Mouse (Mus musculus) forebrain, embryonic 13.5 days (tissue): ENCODE results near the gene Nudcd3. TPM values are rescaled to one million over a fixed set of nuclear protein-coding genes. Genes with fewer than 3 reads are reported as not detected.

Experiments used
- ATAC-seq: fragments of 200-750 bp; cut with Nextera tagmentation; 2 replicates; pipeline ENCODE4 v1.8.0; 2017
- H3K27ac ChIP-seq: fragments of 300-500 bp; sonication (generic); 2 replicates; pipeline ENCODE4 v1.5.1; 2015; ENCODE audit warnings: inconsistent platforms, mild to moderate bottlenecking, moderate library complexity
- H3K27me3 ChIP-seq: fragments of 300-500 bp; sonication (generic); 2 replicates; pipeline ENCODE4 v1.6.1; 2015; ENCODE audit warnings: mild to moderate bottlenecking, inconsistent platforms
- H3K36me3 ChIP-seq: fragments of 300-500 bp; sonication (generic); 2 replicates; pipeline ENCODE4 v1.6.1; 2015; ENCODE audit warnings: mild to moderate bottlenecking, inconsistent platforms; ENCODE audit not compliant: poor library complexity, severe bottlenecking
- H3K4me1 ChIP-seq: fragments of 300-500 bp; sonication (generic); 2 replicates; pipeline ENCODE4 v1.6.1; 2015; ENCODE audit warnings: inconsistent platforms
- H3K4me2 ChIP-seq: fragments of 300-500 bp; sonication (generic); 2 replicates; pipeline ENCODE4 v1.6.1; 2015; ENCODE audit warnings: inconsistent platforms, mild to moderate bottlenecking, moderate library complexity
- H3K4me3 ChIP-seq: fragments of 300-500 bp; sonication (generic); 2 replicates; pipeline ENCODE4 v1.5.1; 2015; ENCODE audit warnings: mild to moderate bottlenecking, inconsistent platforms
- H3K9ac ChIP-seq: fragments of 300-500 bp; sonication (generic); 2 replicates; pipeline ENCODE4 v1.6.1; 2015; ENCODE audit warnings: mild to moderate bottlenecking, inconsistent platforms
- H3K9me3 ChIP-seq: fragments of 300-500 bp; sonication (generic); replicated peaks from 2 replicates; pipeline ENCODE4 v1.6.1; 2016; ENCODE audit warnings: inconsistent platforms
- WGBS: fragments of 180-500 bp; shearing (Covaris S2); methylation state at CpG from one replicate; pipeline ENCODE4 v1.1.7; 2015; 5-methylcytosine and 5-hydroxymethylcytosine counted together
- polyA plus RNA-seq: library from polyadenylated mRNA; unstranded; fragments of >200 nt; fragmentation: Nextera tagmentation; extraction: Ambion mirVana; gene quantifications from 2 replicates; pipeline ENCODE4 v1.2.1, GENCODE M21; 2015

Nudcd3 gene
- 57.0 and 65.3 TPM in 2 replicates for polyA plus RNA-seq

DNA sequence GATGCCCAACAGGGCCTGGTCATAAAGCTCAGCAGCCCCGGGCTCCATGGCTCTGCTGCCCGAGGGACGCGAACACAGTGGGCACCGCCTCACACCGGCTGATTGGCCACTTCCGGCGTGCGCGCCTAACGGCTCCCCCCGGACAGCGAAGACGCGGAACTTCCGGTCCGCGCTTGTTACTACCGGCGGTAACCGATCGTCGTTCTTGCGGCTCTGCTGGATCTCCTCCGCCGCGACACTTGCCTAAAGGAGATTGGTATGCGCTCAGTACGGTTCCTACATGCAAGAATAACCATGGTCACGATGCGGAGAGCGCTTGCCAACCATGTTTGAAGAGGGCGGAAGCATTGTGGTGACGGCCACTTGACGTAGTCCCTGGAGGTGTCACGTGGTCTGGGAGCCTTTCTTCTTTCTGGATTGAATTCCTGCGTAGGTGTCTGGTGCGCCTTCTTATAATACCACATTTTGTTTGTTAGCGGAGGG lies at the start of gene Nudcd3:
Gene Nudcd3, minus strand, starts transcription at position 329 of the 483 bp plus-strand sequence.
- H3K4me1 ChIP-seq, result peaks cover 28% of the 10 kb centered on the region
- H3K9ac ChIP-seq, result peak within 1 kb of the TSS; percentile 96
- peak within 1 kb of the TSS; percentile 96 for H3K27ac ChIP-seq
- H3K36me3 ChIP-seq, result peaks cover 4% of the 10 kb centered on the region; the same call in 1 of the 2 replicates
- peak within 1 kb of the TSS; percentile 98 for H3K4me2 ChIP-seq
- peak; percentile 97 for ATAC-seq
- H3K27me3 ChIP-seq, result no peaks in the 10 kb centered on the region
- no peaks in the 10 kb centered on the region for H3K9me3 ChIP-seq
- H3K4me3 ChIP-seq, result peak within 1 kb of the TSS; percentile 100
- WGBS, result under 1% methylated on average over 39 of the region's 39 CpGs

DNA sequence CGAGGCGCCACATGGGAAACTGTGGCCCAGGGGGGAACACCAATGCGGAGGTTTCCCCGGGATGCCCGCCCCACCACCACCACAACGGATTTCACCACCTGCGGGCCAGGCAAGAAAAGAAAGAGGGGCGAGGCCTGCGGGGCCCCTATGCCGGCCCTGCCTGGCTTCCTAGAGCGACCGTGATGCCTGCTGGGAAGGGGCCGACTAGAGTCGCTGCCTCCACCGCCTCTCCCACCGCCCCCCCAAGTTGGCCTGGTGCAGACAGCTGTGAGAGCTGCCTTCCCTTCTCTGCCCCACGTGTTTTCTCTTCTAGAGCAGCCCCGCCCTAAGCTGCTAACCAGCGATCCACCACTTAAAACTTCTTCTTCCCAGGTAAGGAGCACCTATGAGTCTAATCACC lies 44.5 kb upstream of the Nudcd3 start:
- WGBS, result 53% methylated on average over 17 of the region's 19 CpGs
- Histone ChIP-seq H3K27me3 (no peaks in the 10 kb centered on the region), H3K27ac (no peak overlapping the region), H3K36me3 (no peaks in the 10 kb centered on the region), H3K4me2 (no peak overlapping the region), H3K9me3 (no peaks in the 10 kb centered on the region), H3K4me3 (no peak overlapping the region), H3K4me1 (no peaks in the 10 kb centered on the region), H3K9ac (no peak overlapping the region)
- ATAC-seq, result no peak

DNA sequence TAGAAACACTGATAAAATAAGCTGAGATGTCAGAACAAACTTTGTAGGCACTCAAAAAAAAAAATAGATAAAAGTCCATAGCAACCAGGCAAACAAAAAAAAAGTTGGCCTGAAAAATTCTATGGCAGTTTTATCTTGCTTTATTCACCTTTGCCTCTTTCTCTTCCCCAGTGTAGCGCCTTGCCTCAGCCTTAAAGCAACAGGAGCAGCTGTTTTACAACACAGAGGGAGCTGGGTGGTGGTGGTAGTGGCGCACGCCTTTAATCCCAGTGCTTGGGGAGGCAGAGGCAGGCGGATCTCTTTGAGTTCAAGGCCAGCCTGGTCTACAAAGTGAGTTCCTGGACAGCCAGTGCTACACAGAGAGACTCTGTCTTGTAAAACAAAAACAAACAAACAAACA lies 32.8 kb upstream of the Nudcd3 start:
- no peaks in the 10 kb centered on the region for H3K27me3 ChIP-seq
- 80% methylated on average over 4 of the region's 4 CpGs for WGBS
- H3K4me3 ChIP-seq, result no peak overlapping the region
- H3K4me1 ChIP-seq, result no peaks in the 10 kb centered on the region
- no peak overlapping the region for H3K9ac ChIP-seq
- H3K4me2 ChIP-seq, result no peak overlapping the region
- ATAC-seq, result no peak
- H3K36me3 ChIP-seq, result no peaks in the 10 kb centered on the region
- no peak overlapping the region for H3K27ac ChIP-seq
- H3K9me3 ChIP-seq, result peaks cover 15% of the 10 kb centered on the region

DNA sequence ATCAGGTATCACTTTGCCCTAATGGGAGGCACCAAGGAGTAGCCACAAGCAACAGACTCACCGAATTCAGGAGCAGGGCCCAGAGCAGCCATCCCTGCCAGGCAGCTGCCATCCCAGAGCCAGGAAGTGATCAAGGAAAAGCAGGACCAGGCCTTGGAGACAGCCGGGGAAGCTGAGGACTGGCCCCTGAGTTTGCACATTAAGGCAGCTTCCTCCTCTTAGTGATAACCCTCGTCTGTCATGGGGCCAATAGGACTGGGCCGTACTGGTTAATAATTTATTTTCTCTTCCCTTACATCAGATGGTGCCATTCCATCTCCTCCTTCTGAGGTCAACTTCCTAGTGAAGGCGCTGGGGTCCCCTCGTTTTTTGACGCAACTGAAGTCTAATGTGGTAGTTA lies 29.8 kb upstream of the Nudcd3 start, which contains the start of gene Npc1l1:
Gene Npc1l1, minus strand, starts transcription at position 132 of the 400 bp plus-strand sequence.
- no peak within 1 kb of the TSS for H3K4me3 ChIP-seq
- 94% methylated on average over 7 of the region's 7 CpGs for WGBS
- H3K9me3 ChIP-seq, result peaks cover 2% of the 10 kb centered on the region; the same call in 1 of the 2 replicates
- no peak within 1 kb of the TSS for H3K27ac ChIP-seq
- no peaks in the 10 kb centered on the region for H3K4me1 ChIP-seq
- 0 out of 2 replicates have a peak, but pooled peaks cover 4% of the 10 kb centered on the region for H3K27me3 ChIP-seq
- no peak within 1 kb of the TSS for H3K9ac ChIP-seq
- H3K4me2 ChIP-seq, result no peak within 1 kb of the TSS
- ATAC-seq, result no peak
- H3K36me3 ChIP-seq, result no peaks in the 10 kb centered on the region

DNA sequence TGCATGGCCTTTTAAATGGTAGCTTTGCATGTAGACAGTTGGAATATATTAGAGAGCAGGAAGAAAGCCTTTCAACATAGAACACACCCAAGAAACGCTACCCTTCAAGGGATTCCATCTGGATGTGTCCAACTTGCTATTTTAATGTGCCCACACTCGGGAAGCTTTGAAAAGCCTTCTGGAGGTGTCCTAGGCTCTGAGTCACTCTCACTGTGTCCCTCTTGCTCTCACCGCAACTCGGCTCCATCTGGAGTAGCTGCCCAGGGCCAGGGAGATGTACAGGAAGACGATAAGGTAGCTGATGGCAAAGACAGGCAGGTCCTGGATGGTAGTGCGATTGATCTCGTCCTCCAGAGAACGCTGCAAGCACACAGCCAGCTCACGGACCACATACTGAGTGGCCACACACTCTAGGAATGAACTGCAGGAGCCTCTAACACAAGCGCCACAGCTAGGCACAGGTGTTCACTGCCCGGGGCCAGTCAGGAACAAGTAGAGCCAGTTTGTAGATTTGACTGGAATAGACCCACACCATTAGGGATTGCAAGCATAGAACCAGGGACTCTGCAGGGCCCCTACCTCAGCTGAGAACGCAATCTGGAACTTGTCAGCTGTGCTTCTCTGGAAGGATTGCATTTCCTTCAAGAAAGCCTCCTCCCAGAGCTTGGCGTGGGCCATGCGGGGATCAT lies 24.5 kb upstream of the Nudcd3 start:
- Histone ChIP-seq H3K27ac (no peak overlapping the region), H3K4me2 (no peak overlapping the region), H3K9ac (no peak overlapping the region), H3K36me3 (no peaks in the 10 kb centered on the region), H3K4me1 (no peaks in the 10 kb centered on the region), H3K9me3 (no peaks in the 10 kb centered on the region), H3K27me3 (0 out of 2 replicates have a peak, but pooled peaks cover 4% of the 10 kb centered on the region), H3K4me3 (no peak overlapping the region)
- 83% methylated on average over 14 of the region's 14 CpGs for WGBS
- ATAC-seq, result no peak

DNA sequence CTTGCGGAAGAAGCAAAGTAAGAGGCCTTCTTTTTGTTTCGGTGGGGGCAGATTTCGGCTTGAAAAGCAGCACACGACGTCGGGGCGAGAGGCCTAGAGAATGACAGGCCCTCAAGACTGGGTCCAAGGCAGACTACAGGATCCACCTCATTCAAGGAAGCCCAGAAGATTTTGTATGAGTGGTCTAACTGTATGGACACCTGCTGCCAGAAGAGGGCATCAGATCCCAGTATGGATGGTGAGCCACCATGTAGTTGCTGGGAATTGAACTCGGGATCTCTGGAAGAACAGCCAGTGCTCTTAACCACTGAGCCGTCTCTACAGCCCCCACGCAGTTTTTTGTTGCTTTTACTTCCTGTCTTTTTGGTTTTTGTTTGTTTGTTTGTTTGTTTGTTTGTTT lies 22.0 kb upstream of the Nudcd3 start:
- H3K9me3 ChIP-seq, result no peaks in the 10 kb centered on the region
- H3K4me1 ChIP-seq, result no peaks in the 10 kb centered on the region
- 0 out of 2 replicates have a peak, but pooled peaks cover 4% of the 10 kb centered on the region for H3K27me3 ChIP-seq
- H3K36me3 ChIP-seq, result no peaks in the 10 kb centered on the region
- no peak overlapping the region for H3K4me2 ChIP-seq
- H3K27ac ChIP-seq, result no peak overlapping the region
- H3K4me3 ChIP-seq, result no peak overlapping the region
- WGBS, result 90% methylated on average over 10 of the region's 10 CpGs
- no peak overlapping the region for H3K9ac ChIP-seq
- ATAC-seq, result no peak

DNA sequence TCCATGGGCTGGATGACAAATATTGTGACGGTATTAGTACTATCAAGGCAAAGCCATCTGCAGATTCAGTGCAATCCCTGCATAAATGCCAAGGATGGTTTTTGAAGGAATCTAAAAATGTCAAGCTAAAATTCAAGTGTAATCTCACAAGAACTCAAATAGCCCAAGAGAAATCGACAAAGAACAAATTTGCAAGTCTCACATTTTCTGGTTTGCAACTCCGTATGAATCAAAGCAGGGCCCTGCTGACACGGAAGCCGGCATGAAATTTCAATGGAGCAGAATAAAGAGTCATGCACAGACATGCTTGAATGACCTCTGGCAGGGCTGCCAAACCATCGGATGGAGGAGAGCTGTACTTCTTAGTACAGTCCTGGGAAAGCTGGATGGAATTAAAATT lies 19.8 kb upstream of the Nudcd3 start:
- H3K27ac ChIP-seq, result no peak overlapping the region
- no peak overlapping the region for H3K4me3 ChIP-seq
- no peak overlapping the region for H3K9ac ChIP-seq
- no peak for ATAC-seq
- H3K9me3 ChIP-seq, result no peaks in the 10 kb centered on the region
- H3K27me3 ChIP-seq, result no peaks in the 10 kb centered on the region
- no peak overlapping the region for H3K4me2 ChIP-seq
- no peaks in the 10 kb centered on the region for H3K4me1 ChIP-seq
- H3K36me3 ChIP-seq, result no peaks in the 10 kb centered on the region
- 87% methylated on average over 6 of the region's 6 CpGs for WGBS

DNA sequence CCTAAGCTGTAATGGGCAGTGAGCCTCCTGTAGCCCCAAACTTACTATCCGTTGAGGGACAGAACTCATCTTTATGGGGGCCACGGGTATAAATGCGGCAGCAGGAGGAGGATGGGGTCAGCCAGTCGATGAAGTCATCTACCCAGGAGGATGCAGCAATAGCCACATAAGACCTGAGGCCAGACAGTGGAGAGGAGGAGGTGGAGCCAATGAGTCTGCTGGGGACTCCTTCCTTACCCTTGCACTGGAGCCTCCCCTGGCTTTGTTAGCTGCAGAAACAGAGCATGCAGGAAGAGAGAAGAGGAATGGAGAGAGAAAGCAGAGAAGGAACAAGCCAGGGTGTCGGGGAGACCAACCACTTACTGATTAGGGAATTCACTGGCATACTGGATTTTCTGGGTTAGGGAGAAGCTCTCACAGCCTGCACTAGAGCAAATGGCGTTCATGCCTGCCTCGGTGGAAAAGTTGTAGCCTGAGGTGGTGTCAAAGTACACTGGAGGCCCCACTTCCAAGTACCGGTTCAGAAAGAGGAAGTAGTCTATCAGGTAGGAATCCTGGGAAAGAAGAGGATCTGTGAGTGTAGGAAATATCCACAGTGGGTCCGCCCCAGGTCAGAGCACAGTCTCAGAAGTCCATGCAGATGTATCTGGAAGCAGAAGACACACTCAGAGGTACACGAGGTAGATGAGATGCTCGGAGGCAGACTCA lies 18.1 kb upstream of the Nudcd3 start:
- no peak overlapping the region for H3K27ac ChIP-seq
- no peak overlapping the region for H3K4me3 ChIP-seq
- H3K9ac ChIP-seq, result no peak overlapping the region
- no peaks in the 10 kb centered on the region for H3K36me3 ChIP-seq
- H3K27me3 ChIP-seq, result no peaks in the 10 kb centered on the region
- WGBS, result 83% methylated on average over 11 of the region's 11 CpGs
- no peaks in the 10 kb centered on the region for H3K9me3 ChIP-seq
- H3K4me1 ChIP-seq, result no peaks in the 10 kb centered on the region
- ATAC-seq, result no peak
- H3K4me2 ChIP-seq, result no peak overlapping the region

DNA sequence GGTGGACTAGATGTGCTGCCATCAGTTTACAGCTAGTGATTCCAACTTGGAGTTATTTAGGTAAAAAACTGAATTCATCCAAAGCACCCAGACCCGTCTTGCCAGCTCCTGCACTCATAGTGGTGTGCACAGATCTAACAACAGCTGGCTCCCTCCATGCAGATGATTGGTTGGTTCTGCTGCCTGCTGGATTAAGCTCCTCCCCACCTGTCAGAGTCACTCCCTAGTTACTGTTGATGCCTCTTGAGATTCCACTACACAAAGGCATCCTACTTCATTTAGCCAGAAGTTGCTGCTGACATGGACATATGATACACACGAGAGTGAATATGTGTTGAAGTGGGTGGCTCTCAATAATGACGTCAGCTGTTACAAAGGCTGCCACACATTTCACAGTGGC lies 16.6 kb upstream of the Nudcd3 start:
- Histone ChIP-seq H3K9me3 (no peaks in the 10 kb centered on the region), H3K36me3 (no peaks in the 10 kb centered on the region), H3K4me2 (no peak overlapping the region), H3K4me1 (no peaks in the 10 kb centered on the region), H3K9ac (no peak overlapping the region), H3K27ac (no peak overlapping the region), H3K4me3 (no peak overlapping the region), H3K27me3 (no peaks in the 10 kb centered on the region)
- 59% methylated on average over 3 of the region's 3 CpGs for WGBS
- ATAC-seq, result no peak

DNA sequence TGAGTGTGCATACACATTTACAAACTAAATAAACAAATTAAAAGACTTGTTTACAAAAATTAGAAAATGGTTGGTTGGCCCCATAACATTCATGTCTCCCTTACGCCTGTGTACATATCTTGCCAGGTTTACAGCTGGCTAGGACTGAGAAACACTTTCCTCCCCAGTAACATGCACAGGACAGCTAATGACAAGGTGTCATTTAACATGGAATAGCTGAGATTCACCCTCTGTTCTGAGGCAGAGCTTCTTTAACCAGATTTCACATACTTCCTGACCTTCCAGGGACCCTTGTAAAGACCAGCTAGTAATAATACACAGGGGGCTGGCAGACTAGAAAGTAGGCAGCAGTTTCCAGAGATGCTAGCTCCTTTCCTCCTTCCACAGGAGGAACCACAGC lies 7.9 kb upstream of the Nudcd3 start:
- no peak overlapping the region for H3K9ac ChIP-seq
- no peaks in the 10 kb centered on the region; the same call in 1 of the 2 replicates for H3K9me3 ChIP-seq
- H3K4me1 ChIP-seq, result no peaks in the 10 kb centered on the region
- H3K4me3 ChIP-seq, result no peak overlapping the region
- no peaks in the 10 kb centered on the region for H3K27me3 ChIP-seq
- H3K27ac ChIP-seq, result no peak overlapping the region
- ATAC-seq, result no peak
- WGBS, result 93% methylated on average over 1 of the region's 1 CpGs
- H3K36me3 ChIP-seq, result no peaks in the 10 kb centered on the region
- H3K4me2 ChIP-seq, result no peak overlapping the region

DNA sequence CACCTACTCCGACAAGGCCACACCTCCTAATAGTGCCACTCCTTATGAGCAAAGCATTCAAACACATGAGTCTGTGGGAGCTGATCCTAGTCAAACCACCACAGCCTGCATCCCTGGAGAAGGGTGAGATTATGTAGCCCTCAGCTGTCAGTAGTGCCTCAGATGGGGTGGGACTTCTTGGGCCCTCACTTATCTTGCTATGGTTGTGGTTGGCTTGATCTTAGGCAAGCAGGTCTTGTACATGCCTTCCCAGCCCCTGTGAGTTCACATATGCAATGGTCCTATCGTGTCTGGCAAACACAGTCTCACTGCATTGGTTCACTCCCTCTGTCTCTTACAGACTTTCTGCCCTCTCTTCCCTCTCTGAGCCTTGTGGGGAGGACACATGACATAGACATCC lies 6.9 kb upstream of the Nudcd3 start:
- no peak for ATAC-seq
- H3K4me2 ChIP-seq, result no peak overlapping the region
- no peaks in the 10 kb centered on the region; the same call in 1 of the 2 replicates for H3K9me3 ChIP-seq
- no peak overlapping the region for H3K9ac ChIP-seq
- WGBS, result 82% methylated on average over 2 of the region's 2 CpGs
- no peak overlapping the region for H3K4me3 ChIP-seq
- H3K27ac ChIP-seq, result no peak overlapping the region
- no peaks in the 10 kb centered on the region for H3K36me3 ChIP-seq
- no peaks in the 10 kb centered on the region for H3K27me3 ChIP-seq
- no peaks in the 10 kb centered on the region for H3K4me1 ChIP-seq

DNA sequence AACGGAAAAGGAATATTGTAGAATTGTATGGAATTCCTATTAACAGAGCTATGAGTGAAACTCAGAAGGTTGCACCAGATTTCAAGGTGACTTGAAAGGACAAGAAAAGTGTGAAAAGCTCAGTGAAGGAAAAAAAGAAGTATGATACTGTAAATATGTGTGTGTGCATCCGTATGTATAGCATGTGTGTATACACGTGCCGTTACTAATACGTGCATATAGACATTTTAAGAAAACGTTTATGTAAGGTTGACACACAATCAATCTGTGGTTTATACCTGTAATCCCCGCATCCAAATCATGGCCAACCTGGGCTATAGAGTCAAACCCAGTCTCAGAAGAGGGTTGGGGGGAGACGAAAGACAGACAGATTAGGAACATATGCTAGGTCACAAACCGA lies 355 bp upstream of the Nudcd3 start:
- Histone ChIP-seq H3K4me1 (peaks cover 28% of the 10 kb centered on the region), H3K27me3 (no peaks in the 10 kb centered on the region), H3K9me3 (no peaks in the 10 kb centered on the region; the same call in 1 of the 2 replicates), H3K4me3 (peak overlapping the region; percentile 100), H3K36me3 (peaks cover 4% of the 10 kb centered on the region; the same call in 1 of the 2 replicates), H3K9ac (peak overlapping the region; percentile 96), H3K27ac (peak overlapping the region; percentile 96), H3K4me2 (peak overlapping the region; percentile 98)
- ATAC-seq, result peak; percentile 33
- 24% methylated on average over 9 of the region's 9 CpGs for WGBS
